Mouse (Mus musculus): ENCODE measurements around the gene Cluh.

- TF ChIP-seq CTCF (IDR thresholded peaks at IDR 0.05; ENCODE audit: extremely low read depth, insufficient read depth, low read length), result no peak
- TF ChIP-seq POLR2A (IDR thresholded peaks at IDR 0.05; ENCODE audit: extremely low read depth, insufficient read depth, low read length), result no peak
Measured at GRCm38 (mm10) chr11:74671839-74672238, 22.5 kb downstream of the Cluh start.

Data from cortical plate, adult 2 months (tissue).